Mouse (Mus musculus) heart, postnatal 0 days (tissue): Measurements from ENCODE around the gene Tbc1d21. TPM values are rescaled to one million over a fixed set of nuclear protein-coding genes. Genes with fewer than 3 reads are reported as not detected.

Experiments used
- ATAC-seq: fragments of 200-750 bp; cut with Nextera tagmentation; 2 replicates; pipeline ENCODE4 v1.8.0; 2017; ENCODE audit warnings: low read depth, moderate number of reproducible peaks, moderate library complexity; ENCODE audit not compliant: insufficient read depth
- DNase-seq: peaks from one replicate; pipeline ENCODE4 v3.0.0-alpha.2; 2016; ENCODE audit warnings: low spot score
- H3K27ac ChIP-seq: fragments of 300-500 bp; sonication (generic); 2 replicates; pipeline ENCODE4 v1.5.1; 2014; ENCODE audit warnings: low read depth, mild to moderate bottlenecking
- H3K27me3 ChIP-seq: fragments of 300-500 bp; sonication (generic); 2 replicates; pipeline ENCODE4 v1.6.1; 2014; ENCODE audit warnings: low read length, mixed read lengths; ENCODE audit not compliant: control insufficient read depth, insufficient read depth
- H3K36me3 ChIP-seq: fragments of 300-500 bp; sonication (generic); replicated peaks from 2 replicates; pipeline ENCODE4 v1.6.1; 2014; ENCODE audit warnings: low read length, mixed read lengths; ENCODE audit not compliant: control insufficient read depth, insufficient read depth
- H3K4me1 ChIP-seq: fragments of 300-500 bp; sonication (generic); 2 replicates; pipeline ENCODE4 v1.6.1; 2014; ENCODE audit warnings: antibody characterized with exemption; ENCODE audit not compliant: control insufficient read depth, insufficient read depth
- H3K4me2 ChIP-seq: fragments of 300-500 bp; sonication (generic); 2 replicates; pipeline ENCODE4 v1.6.1; 2014; ENCODE audit warnings: low read depth, mild to moderate bottlenecking, low read length, moderate library complexity
- H3K4me3 ChIP-seq: fragments of 300-500 bp; sonication (generic); 2 replicates; pipeline ENCODE4 v1.5.1; 2014; ENCODE audit warnings: low read depth, low read length
- H3K9ac ChIP-seq: fragments of 300-500 bp; sonication (generic); replicated peaks from 2 replicates; pipeline ENCODE4 v1.6.1; 2014; ENCODE audit warnings: low read depth, low read length, mixed read lengths
- H3K9me3 ChIP-seq: fragments of 300-500 bp; sonication (generic); replicated peaks from 2 replicates; pipeline ENCODE4 v1.6.1; 2016; ENCODE audit warnings: low read length; ENCODE audit not compliant: control insufficient read depth
- CTCF ChIP-seq: IDR thresholded peaks from 2 replicates; pipeline ENCODE4 v1.5.1; 2016; ENCODE audit warnings: antibody characterized with exemption, control low read depth, low read depth
- EP300 ChIP-seq: IDR thresholded peaks from 2 replicates; pipeline ENCODE4 v1.6.1; 2016; ENCODE audit warnings: antibody characterized with exemption, low read depth
- WGBS: fragments of 180-500 bp; shearing (Covaris S2); extraction: QIAGEN DNeasy Blood & Tissue Kit; methylation state at CpG from one replicate; pipeline ENCODE4 v1.1.7; 2014; 5-methylcytosine and 5-hydroxymethylcytosine counted together
- polyA plus RNA-seq: library from polyadenylated mRNA; unstranded; fragments of >200 nt; fragmentation: Nextera tagmentation; extraction: Ambion mirVana; gene quantifications from 2 replicates; pipeline ENCODE4 v1.2.1, GENCODE M21; 2015
- total RNA-seq: library from RNA; depleted of rRNA; stranded (reverse); fragments of >200 nt; gene quantifications from 2 replicates; pipeline ENCODE4 v1.2.3, GENCODE M21; 2014; ENCODE audit warnings: low replicate concordance

The Tbc1d21 gene
- total and polyA plus RNA-seq, 2 experiments from 2014 or later, result not detected

DNA sequence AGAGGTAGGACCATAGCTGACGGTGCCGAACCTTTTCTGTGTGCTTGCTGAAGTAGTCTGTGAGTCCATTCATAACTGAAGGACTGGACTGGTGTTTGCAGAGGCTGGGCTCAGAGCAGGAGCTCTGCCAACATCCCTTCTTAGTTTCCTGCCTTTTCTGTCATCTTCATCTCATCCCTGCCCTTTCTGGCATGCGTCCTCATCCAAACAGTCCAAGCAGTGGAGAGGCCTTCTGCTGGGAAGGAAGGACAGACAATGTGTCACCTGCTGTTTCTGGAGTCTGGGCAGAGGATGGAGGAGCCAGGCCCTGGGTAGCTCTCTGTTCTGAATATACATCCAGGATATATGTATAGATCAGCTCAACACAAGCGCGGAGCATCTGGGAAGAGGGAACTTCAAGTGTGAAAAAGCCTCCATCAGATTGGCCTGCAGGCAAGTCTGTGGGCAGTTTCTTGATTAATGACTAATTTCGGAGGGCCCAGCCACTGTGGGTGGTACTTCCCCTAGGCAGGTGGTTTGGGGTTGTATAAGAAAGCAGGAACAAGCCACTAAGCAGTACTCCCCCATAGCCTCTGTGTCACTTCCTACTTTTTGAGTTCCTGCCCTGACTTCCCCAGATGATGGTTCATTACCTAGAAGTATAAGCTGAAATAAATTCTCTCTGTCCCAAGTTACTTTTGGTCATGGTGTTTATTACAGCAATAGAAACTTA, 31.3 kb upstream of the Tbc1d21 start:
- ATAC-seq (no peak), DNase-seq (no peak)
- Histone ChIP-seq H3K4me3 (no peak overlapping the region), H3K9ac (no peak overlapping the region), H3K4me2 (no peak overlapping the region), H3K9me3 (no peaks in the 10 kb centered on the region), H3K27me3 (peaks cover 4% of the 10 kb centered on the region; the same call in 1 of the 2 replicates), H3K36me3 (no peaks in the 10 kb centered on the region), H3K4me1 (no peaks in the 10 kb centered on the region), H3K27ac (no peak overlapping the region)
- TF ChIP-seq CTCF (no peak), EP300 (no peak)
- 80% methylated on average over 6 of the region's 6 CpGs for WGBS

DNA sequence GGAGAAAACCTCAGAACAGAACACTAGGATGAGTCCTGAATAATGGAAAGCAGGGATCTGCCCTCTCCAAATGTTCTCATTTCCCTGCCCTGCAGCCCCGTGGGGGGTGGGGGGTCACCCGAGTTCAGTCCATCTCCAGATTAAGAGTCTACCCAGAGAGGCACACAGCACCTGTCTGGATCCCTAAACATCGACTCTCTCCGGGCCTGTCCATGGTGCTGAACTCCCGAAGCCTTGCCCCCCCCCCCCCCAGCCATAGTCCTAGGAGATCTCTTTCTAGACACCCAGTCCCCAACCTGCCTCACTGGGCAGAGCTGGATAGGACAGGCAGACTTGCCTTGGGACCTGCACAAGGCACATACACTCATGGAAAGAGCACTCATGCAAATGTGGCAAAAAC, 29.4 kb upstream of the Tbc1d21 start:
- Histone ChIP-seq H3K9me3 (no peaks in the 10 kb centered on the region), H3K4me3 (no peak overlapping the region), H3K27ac (no peak overlapping the region), H3K36me3 (no peaks in the 10 kb centered on the region), H3K4me2 (no peak overlapping the region), H3K27me3 (peaks cover 4% of the 10 kb centered on the region; the same call in 1 of the 2 replicates), H3K4me1 (0 out of 2 replicates have a peak, but pooled peaks cover 4% of the 10 kb centered on the region), H3K9ac (no peak overlapping the region)
- ATAC-seq, result no peak
- peak; percentile 18 for DNase-seq
- TF ChIP-seq CTCF (no peak), EP300 (no peak)
- WGBS, result 18% methylated on average over 5 of the region's 5 CpGs

DNA sequence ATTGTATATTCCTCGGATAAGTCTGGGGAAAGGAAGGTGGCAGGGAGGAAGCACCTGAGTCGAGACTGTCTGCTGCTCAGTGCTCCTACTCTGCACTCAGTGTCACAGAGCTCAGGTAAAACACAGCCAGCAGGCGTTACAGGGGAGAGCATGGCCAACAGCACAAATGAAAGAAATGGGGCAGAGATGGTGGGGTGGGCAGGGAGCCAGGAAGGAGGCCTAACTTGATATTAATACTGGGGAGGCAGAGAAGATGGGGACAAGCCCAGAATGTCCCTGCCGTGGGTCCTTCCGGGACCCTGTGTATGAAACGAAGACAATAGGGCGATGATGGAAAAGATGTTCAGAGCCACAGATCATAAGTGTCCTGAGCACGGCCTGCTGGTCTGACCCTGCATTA, 24.4 kb upstream of the Tbc1d21 start:
- TF ChIP-seq EP300, result no peak
- no peak for TF ChIP-seq CTCF
- no peaks in the 10 kb centered on the region for H3K27me3 ChIP-seq
- ATAC-seq, result no peak
- DNase-seq, result no peak
- WGBS, result 74% methylated on average over 8 of the region's 8 CpGs
- no peak overlapping the region for H3K27ac ChIP-seq
- H3K36me3 ChIP-seq, result no peaks in the 10 kb centered on the region
- no peak overlapping the region for H3K9ac ChIP-seq
- H3K9me3 ChIP-seq, result no peaks in the 10 kb centered on the region
- H3K4me3 ChIP-seq, result no peak overlapping the region
- H3K4me2 ChIP-seq, result no peak overlapping the region
- H3K4me1 ChIP-seq, result 0 out of 2 replicates have a peak, but pooled peaks cover 4% of the 10 kb centered on the region

DNA sequence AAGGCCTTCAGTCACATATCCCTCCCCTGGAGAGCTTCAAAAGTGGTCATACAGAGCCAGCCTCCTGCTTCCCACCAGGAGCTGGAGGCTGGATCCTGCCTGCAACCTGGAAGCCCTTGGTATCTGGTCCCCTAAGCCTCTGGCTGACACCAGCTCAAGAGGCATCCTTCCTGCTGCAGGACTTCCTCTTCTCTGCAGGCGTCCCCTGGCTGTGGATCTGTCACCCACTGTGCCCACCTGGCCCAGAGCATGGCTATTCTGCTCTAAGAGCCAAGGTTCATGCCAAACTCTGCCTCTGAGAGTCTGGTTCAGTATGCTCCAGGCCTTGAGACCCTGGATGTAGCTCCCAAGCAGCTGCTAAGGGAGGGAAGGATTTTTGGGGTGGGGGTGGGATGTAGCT, 23.6 kb upstream of the Tbc1d21 start:
- Histone ChIP-seq H3K9ac (no peak overlapping the region), H3K4me3 (no peak overlapping the region), H3K27me3 (no peaks in the 10 kb centered on the region), H3K4me1 (0 out of 2 replicates have a peak, but pooled peaks cover 4% of the 10 kb centered on the region), H3K36me3 (no peaks in the 10 kb centered on the region), H3K4me2 (no peak overlapping the region), H3K27ac (no peak overlapping the region), H3K9me3 (no peaks in the 10 kb centered on the region)
- no peak for DNase-seq
- TF ChIP-seq EP300 (no peak), CTCF (no peak)
- 79% methylated on average over 1 of the region's 1 CpGs for WGBS
- ATAC-seq, result no peak

DNA sequence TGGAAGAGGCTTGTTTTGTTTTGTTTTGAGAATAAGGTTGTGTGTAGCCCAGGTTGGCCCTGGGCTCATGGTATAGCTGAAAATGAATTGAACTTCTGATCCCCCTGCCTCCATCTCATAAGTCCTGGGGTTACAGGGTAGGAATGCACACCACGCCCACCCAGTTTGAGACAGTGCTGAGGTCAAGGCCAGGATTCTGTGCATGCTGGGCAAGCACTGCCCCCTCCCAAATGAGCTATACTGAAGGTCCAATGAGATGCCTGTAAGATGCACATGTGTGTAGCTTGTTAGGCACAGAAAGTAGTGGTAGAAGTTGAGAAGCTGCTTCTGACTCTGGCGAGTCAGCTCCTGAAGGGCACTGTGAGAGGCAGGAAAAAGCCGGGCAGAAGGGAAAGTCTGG, 18.1 kb upstream of the Tbc1d21 start:
- H3K27ac ChIP-seq, result no peak overlapping the region
- H3K9me3 ChIP-seq, result no peaks in the 10 kb centered on the region
- 63% methylated on average over 3 of the region's 3 CpGs for WGBS
- no peak overlapping the region for H3K4me2 ChIP-seq
- TF ChIP-seq EP300 (no peak), CTCF (no peak)
- H3K4me1 ChIP-seq, result no peaks in the 10 kb centered on the region
- ATAC-seq (no peak), DNase-seq (no peak)
- H3K4me3 ChIP-seq, result no peak overlapping the region
- no peak overlapping the region for H3K9ac ChIP-seq
- H3K27me3 ChIP-seq, result no peaks in the 10 kb centered on the region
- no peaks in the 10 kb centered on the region for H3K36me3 ChIP-seq

DNA sequence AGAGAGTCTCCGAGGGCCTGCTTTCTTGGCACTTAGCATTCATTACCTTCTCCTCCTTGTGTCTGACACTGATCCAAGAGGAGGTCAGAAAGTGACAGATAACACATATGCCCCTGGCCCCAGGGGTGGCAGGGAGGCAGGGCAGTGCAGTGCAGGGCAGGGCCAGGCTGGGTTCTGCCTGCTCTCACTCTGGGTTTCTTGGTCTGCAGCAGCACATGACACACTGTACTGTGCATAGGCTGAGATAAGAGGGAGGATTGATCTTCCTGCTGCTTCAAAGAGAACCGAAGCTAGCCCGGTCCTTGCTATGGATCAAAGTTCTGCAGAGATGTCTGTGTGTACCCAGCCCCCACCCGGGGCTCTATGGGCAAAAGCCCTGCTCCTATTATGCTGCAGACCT, 8.6 kb upstream of the Tbc1d21 start:
- H3K9me3 ChIP-seq, result no peaks in the 10 kb centered on the region
- H3K9ac ChIP-seq, result no peak overlapping the region
- no peak overlapping the region for H3K27ac ChIP-seq

More for the DNA sequence above, 8.6 kb upstream of the Tbc1d21 start:
- TF ChIP-seq CTCF, result no peak
- Histone ChIP-seq H3K4me1 (no peaks in the 10 kb centered on the region), H3K27me3 (no peaks in the 10 kb centered on the region), H3K4me3 (no peak overlapping the region), H3K4me2 (no peak overlapping the region), H3K36me3 (no peaks in the 10 kb centered on the region)
- 25% methylated on average over 4 of the region's 4 CpGs for WGBS
- ATAC-seq, result no peak
- no peak for DNase-seq
